Mouse (Mus musculus) midbrain, embryonic 16.5 days (tissue): ENCODE measurements around the gene Chd3. TPM values are rescaled to one million over a fixed set of nuclear protein-coding genes. Genes with fewer than 3 reads are reported as not detected.

Experiments used
- ATAC-seq: fragments of 200-750 bp; cut with Nextera tagmentation; 2 replicates; pipeline ENCODE4 v1.8.0; 2017; ENCODE audit warnings: moderate TSS enrichment
- H3K27ac ChIP-seq: fragments of 300-500 bp; sonication (generic); 2 replicates; pipeline ENCODE4 v1.5.1; 2014; ENCODE audit warnings: mild to moderate bottlenecking, low read length, mixed read lengths
- H3K27me3 ChIP-seq: fragments of 300-500 bp; sonication (generic); 2 replicates; pipeline ENCODE4 v1.6.1; 2014; ENCODE audit warnings: low read depth, low read length, mixed read lengths; ENCODE audit not compliant: control insufficient read depth, insufficient read depth
- H3K36me3 ChIP-seq: fragments of 300-500 bp; sonication (generic); 2 replicates; pipeline ENCODE4 v1.6.1; 2014; ENCODE audit warnings: mild to moderate bottlenecking, low read length, moderate library complexity, mixed read lengths; ENCODE audit not compliant: control insufficient read depth, insufficient read depth
- H3K4me1 ChIP-seq: fragments of 300-500 bp; sonication (generic); 2 replicates; pipeline ENCODE4 v1.6.1; 2014; ENCODE audit warnings: mild to moderate bottlenecking, low read length, mixed read lengths; ENCODE audit not compliant: control insufficient read depth, insufficient read depth
- H3K4me2 ChIP-seq: fragments of 300-500 bp; sonication (generic); 2 replicates; pipeline ENCODE4 v1.6.1; 2014; ENCODE audit warnings: mild to moderate bottlenecking, low read length, mixed read lengths
- H3K4me3 ChIP-seq: fragments of 300-500 bp; sonication (generic); 2 replicates; pipeline ENCODE4 v1.5.1; 2014; ENCODE audit warnings: low read depth, mild to moderate bottlenecking, low read length, moderate library complexity, mixed read lengths
- H3K9ac ChIP-seq: fragments of 300-500 bp; sonication (generic); 2 replicates; pipeline ENCODE4 v1.6.1; 2014; ENCODE audit warnings: low read depth, low read length, mixed read lengths
- H3K9me3 ChIP-seq: fragments of 300-500 bp; sonication (generic); replicated peaks from 2 replicates; pipeline ENCODE4 v1.6.1; 2014; ENCODE audit warnings: mild to moderate bottlenecking, low read length, mixed read lengths; ENCODE audit not compliant: control insufficient read depth, poor library complexity, severe bottlenecking
- WGBS: fragments of 180-500 bp; shearing (Covaris S2); extraction: QIAGEN DNeasy Blood & Tissue Kit; methylation state at CpG from one replicate; pipeline ENCODE4 v1.1.7; 2014; 5-methylcytosine and 5-hydroxymethylcytosine counted together
- polyA plus RNA-seq: library from polyadenylated mRNA; unstranded; fragments of >200 nt; fragmentation: Nextera tagmentation; extraction: Ambion mirVana; gene quantifications from 2 replicates; pipeline ENCODE4 v1.2.1, GENCODE M21; 2015

The Chd3 gene
- polyA plus RNA-seq, 1 experiment from 2014 or later: 86.1 TPM

DNA sequence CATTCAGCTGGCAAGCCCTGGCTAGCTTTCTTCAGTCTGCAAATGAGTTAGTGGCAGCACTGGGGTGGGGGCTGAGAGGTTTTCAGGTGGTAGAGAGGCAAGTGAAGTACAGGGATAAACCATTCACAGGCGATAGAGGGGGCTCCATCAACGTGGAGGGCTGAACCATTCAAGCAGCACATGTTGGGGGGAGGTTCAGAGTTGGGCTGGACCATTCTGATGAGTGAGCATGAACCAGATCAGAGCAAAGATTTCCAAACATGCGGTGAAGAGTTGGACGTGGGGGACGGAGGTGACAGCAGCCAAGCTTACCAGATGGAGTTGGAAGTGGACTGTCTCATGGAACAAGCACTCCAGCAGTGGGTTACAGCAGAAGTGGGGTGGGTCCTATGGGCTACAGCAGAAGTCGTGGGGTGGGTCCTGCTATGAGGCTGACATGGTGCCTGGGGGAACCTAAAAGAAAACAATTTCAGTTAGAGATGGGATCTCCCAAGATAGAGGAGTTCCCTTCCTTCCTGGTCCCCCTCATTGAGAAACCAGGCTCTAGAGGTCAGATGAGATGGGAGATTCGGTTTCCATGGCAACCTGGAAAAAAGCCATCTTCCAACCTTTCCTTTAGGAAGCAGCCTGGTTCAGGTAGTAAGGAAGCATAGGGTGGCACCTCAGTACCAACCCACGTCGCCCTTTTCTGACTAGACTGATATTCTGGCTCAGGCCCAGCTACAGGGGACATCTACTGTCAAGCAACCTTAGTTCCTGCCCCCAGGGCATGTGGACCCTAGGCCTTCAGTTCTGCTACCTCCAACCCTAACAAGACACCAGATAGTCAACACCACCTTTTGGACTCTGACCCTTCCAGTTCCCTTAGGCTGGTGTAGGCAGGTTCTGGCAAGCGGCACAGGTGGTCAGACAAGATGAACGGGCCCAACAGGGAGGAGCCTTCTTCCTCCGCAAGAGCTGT is 44.3 kb upstream of the Chd3 start, which contains the start of gene Kdm6b:
Gene Kdm6b (minus strand): TSS at position 455 of the 961 bp plus-strand sequence.
- WGBS: 27% methylated on average over 12 of the region's 12 CpGs
- peak within 1 kb of the TSS; percentile 67 for H3K4me3 ChIP-seq
- no peak for ATAC-seq
- peak within 1 kb of the TSS; percentile 92 for H3K4me2 ChIP-seq
- no peaks in the 10 kb centered on the region for H3K27me3 ChIP-seq
- H3K9me3 ChIP-seq: no peaks in the 10 kb centered on the region
- H3K4me1 ChIP-seq: peaks cover 48% of the 10 kb centered on the region
- peak within 1 kb of the TSS; percentile 99 for H3K27ac ChIP-seq
- H3K36me3 ChIP-seq: no peaks in the 10 kb centered on the region
- peak within 1 kb of the TSS; percentile 98 for H3K9ac ChIP-seq

DNA sequence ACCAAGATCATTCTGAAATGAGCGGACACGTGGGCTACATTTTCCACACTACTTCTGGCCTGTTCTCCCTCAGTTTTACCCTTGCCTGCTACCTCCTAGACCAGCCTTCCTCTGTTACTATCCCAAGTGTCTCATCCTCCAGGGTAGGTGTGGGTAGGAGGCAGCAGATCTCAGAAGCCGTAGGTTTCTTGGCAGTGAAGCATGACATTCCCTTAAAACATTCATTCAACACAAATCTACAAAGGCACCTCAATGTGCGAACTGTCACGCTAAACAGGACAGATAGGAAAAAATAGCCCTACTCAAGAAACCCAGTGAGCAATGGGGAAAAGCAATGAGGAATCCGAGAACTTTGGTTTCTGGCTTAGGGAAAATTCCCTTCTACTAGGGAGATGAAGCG is 43.3 kb upstream of the Chd3 start:
- no peaks in the 10 kb centered on the region for H3K27me3 ChIP-seq
- WGBS: 53% methylated on average over 7 of the region's 7 CpGs
- ATAC-seq: no peak
- peak overlapping the region; percentile 98; the same call in 1 of the 2 replicates for H3K9ac ChIP-seq
- peak overlapping the region; percentile 92 for H3K4me2 ChIP-seq
- peak overlapping the region; percentile 67 for H3K4me3 ChIP-seq
- H3K4me1 ChIP-seq: peaks cover 58% of the 10 kb centered on the region
- H3K36me3 ChIP-seq: peaks cover under 1% of the 10 kb centered on the region; the same call in 1 of the 2 replicates
- H3K9me3 ChIP-seq: no peaks in the 10 kb centered on the region
- peak overlapping the region; percentile 99; the same call in 1 of the 2 replicates for H3K27ac ChIP-seq

DNA sequence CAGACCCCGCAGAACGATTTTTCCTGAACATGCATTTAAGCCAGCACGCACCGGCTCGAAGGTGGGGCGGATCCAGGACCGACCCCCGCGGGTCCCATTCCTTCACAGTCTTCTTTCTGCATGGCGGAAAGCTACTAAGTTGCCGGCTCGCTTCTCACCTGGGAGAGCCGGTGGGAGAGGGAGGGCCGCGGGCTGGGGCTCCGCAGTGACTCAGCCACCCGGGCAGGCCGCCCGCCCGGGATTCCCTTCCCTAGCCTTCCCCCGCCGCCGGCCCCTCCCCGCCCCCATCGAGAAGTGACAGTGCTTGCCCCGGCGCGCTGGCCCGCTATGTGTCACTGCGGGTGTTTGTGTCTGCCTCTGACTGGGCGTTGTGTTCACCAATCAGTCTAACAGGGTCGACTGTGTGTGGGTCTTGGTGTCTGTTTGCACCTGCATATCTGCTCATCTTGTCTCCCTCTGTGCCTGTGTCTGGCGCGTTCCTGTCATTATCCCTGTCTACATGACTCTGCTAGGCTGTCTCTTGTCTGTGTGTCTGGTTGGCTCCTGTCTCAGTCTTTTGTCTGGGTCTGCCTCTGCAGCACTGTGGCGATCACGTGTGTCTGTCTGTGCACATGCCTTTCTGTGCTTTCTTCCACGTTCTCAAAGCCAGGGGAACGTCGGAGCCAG is 42.5 kb upstream of the Chd3 start:
- Histone ChIP-seq H3K9ac (peak overlapping the region; percentile 90), H3K27me3 (no peaks in the 10 kb centered on the region), H3K9me3 (no peaks in the 10 kb centered on the region), H3K4me2 (peak overlapping the region; percentile 92), H3K27ac (peak overlapping the region; percentile 84), H3K4me3 (peak overlapping the region; percentile 75), H3K36me3 (peaks cover 9% of the 10 kb centered on the region), H3K4me1 (peaks cover 51% of the 10 kb centered on the region)
- WGBS: under 1% methylated on average over 39 of the region's 39 CpGs
- no peak for ATAC-seq

DNA sequence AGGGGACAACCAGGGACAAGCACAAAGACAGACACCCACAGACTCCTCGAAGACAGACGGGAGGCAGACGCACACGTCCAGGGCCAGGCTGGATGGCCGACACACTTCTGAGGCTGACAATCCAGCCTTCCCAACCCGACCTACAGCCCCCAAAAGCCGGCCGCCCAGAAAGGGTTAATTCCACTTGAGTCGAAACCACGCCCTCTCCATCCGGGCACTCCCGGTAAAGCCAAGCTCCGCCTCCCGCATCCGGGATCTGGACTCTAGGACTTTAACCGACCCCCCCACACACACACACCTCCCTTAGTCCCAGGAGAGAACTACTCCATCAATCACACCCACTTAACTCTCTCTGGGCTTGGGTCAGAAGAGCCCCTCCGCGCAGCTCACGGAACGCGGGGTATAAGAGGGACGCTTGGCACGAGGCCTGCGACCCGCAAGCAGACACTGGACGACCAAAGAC is 41.9 kb upstream of the Chd3 start:
- under 1% methylated on average over 26 of the region's 26 CpGs for WGBS
- Histone ChIP-seq H3K36me3 (peaks cover 13% of the 10 kb centered on the region), H3K27ac (peak overlapping the region; percentile 84), H3K27me3 (no peaks in the 10 kb centered on the region), H3K4me2 (peak overlapping the region; percentile 92), H3K9me3 (no peaks in the 10 kb centered on the region), H3K9ac (peak overlapping the region; percentile 90), H3K4me3 (peak overlapping the region; percentile 75), H3K4me1 (peaks cover 51% of the 10 kb centered on the region)
- ATAC-seq: peak; percentile 44

DNA sequence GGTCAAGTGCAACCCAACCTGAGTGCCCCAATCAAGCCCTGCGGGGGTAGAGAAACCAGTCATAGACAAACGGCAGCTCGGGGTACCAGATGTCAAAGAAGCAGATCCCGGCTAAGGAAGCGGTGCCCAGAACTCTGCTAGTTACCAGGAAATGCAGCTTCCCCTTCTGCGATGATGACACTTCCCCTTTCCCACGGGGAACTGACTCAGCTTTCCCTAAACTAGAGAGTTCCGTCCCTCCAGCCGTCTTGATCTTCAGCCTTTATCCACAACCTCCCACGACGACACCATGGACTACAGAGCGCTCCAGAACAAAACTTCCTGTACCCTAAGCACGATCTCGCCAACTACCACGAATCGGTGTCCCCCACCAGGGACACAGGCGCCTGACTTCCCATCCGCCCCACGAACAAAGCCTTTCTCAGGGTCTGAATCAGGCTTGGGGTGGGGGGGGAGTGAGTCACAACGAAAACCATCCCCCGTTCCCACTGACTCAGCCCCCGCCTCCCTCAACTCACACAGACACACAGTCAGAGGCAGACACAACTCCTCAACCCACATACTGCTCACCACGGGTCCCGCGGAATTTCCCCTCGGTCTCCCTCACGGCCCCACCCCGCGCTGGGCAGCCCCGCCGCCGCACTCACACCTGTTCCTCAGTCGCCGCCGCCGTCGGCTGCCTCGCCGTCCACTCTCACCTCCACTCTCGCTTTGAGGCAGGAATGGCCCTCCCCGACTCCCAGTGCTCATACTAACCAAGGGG is 41.3 kb upstream of the Chd3 start:
- Histone ChIP-seq H3K4me2 (peak overlapping the region; percentile 92), H3K27ac (peak overlapping the region; percentile 84), H3K27me3 (no peaks in the 10 kb centered on the region), H3K9me3 (no peaks in the 10 kb centered on the region), H3K36me3 (peaks cover 19% of the 10 kb centered on the region), H3K9ac (peak overlapping the region; percentile 90), H3K4me3 (peak overlapping the region; percentile 75), H3K4me1 (peaks cover 51% of the 10 kb centered on the region)
- peak; percentile 10; the same call in 1 of the 2 replicates for ATAC-seq
- WGBS: under 1% methylated on average over 41 of the region's 41 CpGs

DNA sequence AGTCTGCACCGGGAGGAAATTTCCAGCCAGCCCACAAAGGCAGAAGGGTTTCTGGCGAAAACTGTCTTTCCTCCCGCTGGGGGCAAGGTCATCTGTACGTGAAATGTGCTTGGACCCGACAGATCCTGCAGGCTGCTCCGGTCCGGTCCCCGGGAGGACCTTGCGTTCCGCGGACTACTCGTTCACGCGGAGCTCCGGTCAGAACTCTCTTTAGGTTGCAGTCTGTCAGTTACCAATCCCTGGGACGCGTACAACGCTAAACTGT is 40.8 kb upstream of the Chd3 start:
- Histone ChIP-seq H3K4me3 (peak overlapping the region; percentile 75), H3K36me3 (peaks cover 24% of the 10 kb centered on the region), H3K9ac (peak overlapping the region; percentile 90), H3K27me3 (no peaks in the 10 kb centered on the region), H3K4me1 (peaks cover 51% of the 10 kb centered on the region), H3K9me3 (no peaks in the 10 kb centered on the region), H3K4me2 (peak overlapping the region; percentile 92), H3K27ac (peak overlapping the region; percentile 84)
- ATAC-seq: no peak
- 0% methylated on average over 18 of the region's 18 CpGs for WGBS

DNA sequence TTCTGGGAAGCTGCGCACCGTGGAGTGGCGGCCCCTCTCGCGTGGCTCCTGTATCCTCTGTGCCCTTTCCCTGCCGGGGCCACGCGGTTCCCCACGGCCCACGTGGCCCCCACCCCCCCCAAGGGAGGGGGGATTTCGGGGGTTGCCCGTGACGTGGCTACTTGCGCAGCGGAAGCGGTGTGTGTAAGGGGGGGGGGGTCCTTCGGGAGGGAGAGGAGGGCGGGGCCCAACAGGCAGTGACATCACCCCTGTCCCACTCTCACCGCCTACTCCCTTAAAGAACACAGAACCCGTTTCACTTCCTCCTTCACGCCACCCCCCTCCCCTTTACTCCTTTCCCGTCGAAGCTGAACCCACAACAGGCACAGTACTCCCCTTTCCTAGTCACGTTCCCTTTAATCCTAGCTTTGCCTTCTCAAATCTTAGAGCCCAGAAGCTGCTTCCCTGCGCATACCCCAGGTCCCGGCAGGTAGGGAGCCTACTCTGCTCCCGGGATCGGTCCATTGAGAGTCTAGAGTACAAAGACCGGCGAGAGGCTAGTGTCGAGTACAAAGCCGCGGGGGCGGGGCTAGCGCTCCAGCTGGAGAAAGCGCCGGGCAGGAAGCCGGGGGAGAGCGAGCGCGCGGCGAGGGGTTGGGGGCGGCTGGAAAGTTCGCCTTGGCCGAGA is 40.3 kb upstream of the Chd3 start:
- Histone ChIP-seq H3K36me3 (peaks cover 29% of the 10 kb centered on the region), H3K27ac (peak overlapping the region; percentile 84), H3K4me2 (peak overlapping the region; percentile 92), H3K9me3 (no peaks in the 10 kb centered on the region), H3K4me1 (peaks cover 47% of the 10 kb centered on the region), H3K27me3 (no peaks in the 10 kb centered on the region), H3K9ac (peak overlapping the region; percentile 90), H3K4me3 (peak overlapping the region; percentile 75)
- under 1% methylated on average over 36 of the region's 46 CpGs for WGBS
- no peak for ATAC-seq
